Mouse (Mus musculus) embryonic facial prominence, embryonic 13.5 days (tissue): ENCODE data around the gene Map3k12. TPM values are rescaled to one million over a fixed set of nuclear protein-coding genes. Genes with fewer than 3 reads are reported as not detected.

Experiments
- ATAC-seq: fragments of 200-750 bp; cut with Nextera tagmentation; 2 replicates; pipeline ENCODE4 v1.8.0; 2017; ENCODE audit warnings: low read depth; ENCODE audit not compliant: insufficient number of reproducible peaks, insufficient read depth, low FRiP score, low TSS enrichment
- H3K27ac ChIP-seq: fragments of 300-500 bp; sonication (generic); 2 replicates; pipeline ENCODE4 v1.5.1; 2015; ENCODE audit warnings: moderate library complexity, mild to moderate bottlenecking, inconsistent platforms
- H3K27me3 ChIP-seq: fragments of 300-500 bp; sonication (generic); 2 replicates; pipeline ENCODE4 v1.6.1; 2015; ENCODE audit warnings: mild to moderate bottlenecking, inconsistent platforms
- H3K36me3 ChIP-seq: fragments of 300-500 bp; sonication (generic); 2 replicates; pipeline ENCODE4 v1.6.1; 2015; ENCODE audit warnings: mild to moderate bottlenecking, inconsistent platforms
- H3K4me1 ChIP-seq: fragments of 300-500 bp; sonication (generic); 2 replicates; pipeline ENCODE4 v1.6.1; 2015; ENCODE audit warnings: inconsistent platforms
- H3K4me2 ChIP-seq: fragments of 300-500 bp; sonication (generic); 2 replicates; pipeline ENCODE4 v1.6.1; 2015; ENCODE audit warnings: moderate library complexity, mild to moderate bottlenecking, inconsistent platforms
- H3K4me3 ChIP-seq: fragments of 300-500 bp; sonication (generic); 2 replicates; pipeline ENCODE4 v1.5.1; 2015; ENCODE audit warnings: mild to moderate bottlenecking, inconsistent platforms
- H3K9ac ChIP-seq: fragments of 300-500 bp; sonication (generic); 2 replicates; pipeline ENCODE4 v1.6.1; 2015; ENCODE audit warnings: mild to moderate bottlenecking, inconsistent platforms
- H3K9me3 ChIP-seq: fragments of 300-500 bp; sonication (generic); 2 replicates; pipeline ENCODE4 v1.6.1; 2016; ENCODE audit warnings: inconsistent platforms
- WGBS: fragments of 180-500 bp; shearing (Covaris S2); methylation state at CpG from one replicate; pipeline ENCODE4 v1.1.7; 2015; ENCODE audit warnings: mixed read lengths; 5-methylcytosine and 5-hydroxymethylcytosine counted together
- polyA plus RNA-seq: library from polyadenylated mRNA; unstranded; fragments of >200 nt; fragmentation: Nextera tagmentation; extraction: Ambion mirVana; gene quantifications from 2 replicates; pipeline ENCODE4 v1.2.1, GENCODE M21; 2015

Map3k12 gene
- polyA plus RNA-seq, 1 experiment from 2014 or later = 25.2 TPM

GRCm38 (mm10) chr15:102510110-102510509 is 6.8 kb downstream of the Map3k12 start:
- Histone ChIP-seq H3K27me3 (no peaks in the 10 kb centered on the region), H3K4me1 (peaks cover 36% of the 10 kb centered on the region), H3K9me3 (no peaks in the 10 kb centered on the region), H3K27ac (peak overlapping the region; percentile 82), H3K4me2 (peak overlapping the region; percentile 73), H3K4me3 (peak overlapping the region; percentile 61), H3K36me3 (peaks cover 18% of the 10 kb centered on the region), H3K9ac (peak overlapping the region; percentile 80)
- 4% methylated on average over 9 of the region's 9 CpGs for WGBS
- ATAC-seq = peak; percentile 27; the same call in 1 of the 2 replicates

GRCm38 (mm10) chr15:102508336-102508735 is 8.5 kb downstream of the Map3k12 start:
- WGBS = 84% methylated on average over 3 of the region's 3 CpGs
- peaks cover 35% of the 10 kb centered on the region for H3K36me3 ChIP-seq
- no peak overlapping the region for H3K4me2 ChIP-seq

GRCm38 (mm10) chr15:102507561-102507960 is 9.3 kb downstream of the Map3k12 start:
- no peak overlapping the region for H3K9ac ChIP-seq
- H3K27me3 ChIP-seq = no peaks in the 10 kb centered on the region
- no peak for ATAC-seq
- H3K4me2 ChIP-seq = no peak overlapping the region
- H3K36me3 ChIP-seq = peaks cover 42% of the 10 kb centered on the region
- peaks cover 28% of the 10 kb centered on the region for H3K4me1 ChIP-seq
- no peak overlapping the region for H3K27ac ChIP-seq
- no peak overlapping the region for H3K4me3 ChIP-seq
- H3K9me3 ChIP-seq = no peaks in the 10 kb centered on the region

More at GRCm38 (mm10) chr15:102508336-102508735, 8.5 kb downstream of the Map3k12 start:
- Histone ChIP-seq H3K4me3 (no peak overlapping the region), H3K27me3 (no peaks in the 10 kb centered on the region), H3K9ac (no peak overlapping the region), H3K27ac (no peak overlapping the region), H3K9me3 (no peaks in the 10 kb centered on the region), H3K4me1 (peaks cover 32% of the 10 kb centered on the region)
- no peak for ATAC-seq

- Histone ChIP-seq H3K27me3 (no peaks in the 10 kb centered on the region), H3K4me1 (peaks cover 21% of the 10 kb centered on the region), H3K4me3 (no peak overlapping the region), H3K36me3 (peaks cover 49% of the 10 kb centered on the region), H3K4me2 (no peak overlapping the region), H3K9ac (no peak overlapping the region), H3K27ac (no peak overlapping the region), H3K9me3 (no peaks in the 10 kb centered on the region)
- 88% methylated on average over 1 of the region's 1 CpGs for WGBS
- no peak for ATAC-seq
Observed at GRCm38 (mm10) chr15:102506864-102507263, 10.0 kb downstream of the Map3k12 start.

- H3K9me3 ChIP-seq = no peaks in the 10 kb centered on the region
- no peaks in the 10 kb centered on the region for H3K27me3 ChIP-seq
- H3K36me3 ChIP-seq = peaks cover 54% of the 10 kb centered on the region
- peaks cover 16% of the 10 kb centered on the region for H3K4me1 ChIP-seq
- no peak overlapping the region for H3K27ac ChIP-seq
- no peak for ATAC-seq
- 47% methylated on average over 2 of the region's 2 CpGs for WGBS
- no peak overlapping the region for H3K4me3 ChIP-seq
- no peak overlapping the region for H3K9ac ChIP-seq
- no peak overlapping the region for H3K4me2 ChIP-seq
Observed at GRCm38 (mm10) chr15:102506464-102506830, 10.4 kb downstream of the Map3k12 start.

GRCm38 (mm10) chr15:102505770-102506463 is 10.9 kb downstream of the Map3k12 start:
- Histone ChIP-seq H3K9ac (no peak overlapping the region), H3K4me1 (peaks cover 11% of the 10 kb centered on the region), H3K4me2 (no peak overlapping the region), H3K36me3 (peaks cover 59% of the 10 kb centered on the region), H3K27me3 (no peaks in the 10 kb centered on the region), H3K4me3 (no peak overlapping the region), H3K9me3 (no peaks in the 10 kb centered on the region), H3K27ac (peak overlapping the region; percentile 33; the same call in 1 of the 2 replicates)
- ATAC-seq = no peak
- 86% methylated on average over 9 of the region's 9 CpGs for WGBS

- Histone ChIP-seq H3K9me3 (no peaks in the 10 kb centered on the region), H3K4me3 (no peak overlapping the region), H3K9ac (no peak overlapping the region), H3K27ac (peak overlapping the region; percentile 33; the same call in 1 of the 2 replicates), H3K27me3 (no peaks in the 10 kb centered on the region), H3K4me2 (no peak overlapping the region), H3K36me3 (peaks cover 66% of the 10 kb centered on the region), H3K4me1 (peaks cover 9% of the 10 kb centered on the region)
- 63% methylated on average over 12 of the region's 12 CpGs for WGBS
- no peak for ATAC-seq
Observed at GRCm38 (mm10) chr15:102505073-102505769, 11.6 kb downstream of the Map3k12 start.

GRCm38 (mm10) chr15:102503924-102504782 is 12.7 kb downstream of the Map3k12 start:
- Histone ChIP-seq H3K36me3 (peaks cover 77% of the 10 kb centered on the region), H3K9ac (no peak overlapping the region), H3K9me3 (no peaks in the 10 kb centered on the region), H3K4me1 (no peaks in the 10 kb centered on the region), H3K4me2 (no peak overlapping the region), H3K4me3 (no peak overlapping the region), H3K27ac (no peak overlapping the region), H3K27me3 (no peaks in the 10 kb centered on the region)
- ATAC-seq = no peak
- 89% methylated on average over 9 of the region's 9 CpGs for WGBS

- WGBS = 88% methylated on average over 1 of the region's 1 CpGs
- Histone ChIP-seq H3K9me3 (no peaks in the 10 kb centered on the region), H3K4me2 (no peak within 1 kb of the TSS), H3K4me3 (no peak within 1 kb of the TSS), H3K4me1 (no peaks in the 10 kb centered on the region), H3K9ac (no peak within 1 kb of the TSS), H3K36me3 (peaks cover 81% of the 10 kb centered on the region), H3K27me3 (no peaks in the 10 kb centered on the region), H3K27ac (no peak within 1 kb of the TSS)
- no peak for ATAC-seq
Observed at GRCm38 (mm10) chr15:102503447-102503846, 13.4 kb downstream of the Map3k12 start, which contains the start of gene Gm10337. Gene Gm10337, plus strand, starts transcription at chr15:102503722.

- Histone ChIP-seq H3K27ac (no peak overlapping the region), H3K4me3 (no peak overlapping the region), H3K4me1 (no peaks in the 10 kb centered on the region), H3K9ac (no peak overlapping the region), H3K4me2 (no peak overlapping the region), H3K9me3 (no peaks in the 10 kb centered on the region), H3K27me3 (no peaks in the 10 kb centered on the region), H3K36me3 (peaks cover 86% of the 10 kb centered on the region)
- 74% methylated on average over 9 of the region's 9 CpGs for WGBS
- no peak for ATAC-seq
Observed at GRCm38 (mm10) chr15:102502254-102502840, 14.5 kb downstream of the Map3k12 start.
